Mouse (Mus musculus): ENCODE measurements around the gene Olfr1324. TPM values are rescaled to one million over a fixed set of nuclear protein-coding genes. Genes with fewer than 3 reads are reported as not detected.
"Not testable (repeated sequence)": the region's sequence is repeated elsewhere in the genome, so short reads cannot be mapped to it uniquely, and the experiment has no call there.

Olfr1324 gene
- not detected in 2 replicates for polyA plus RNA-seq (2015; fragmentation: Nextera tagmentation; extraction: Ambion mirVana)

GRCm38 (mm10) chrX:50428398-50428797 lies at the start of gene Olfr1324:
Olfr1324 (minus strand) TSS chrX:50428498.
- H3K9me3 ChIP-seq (ENCODE audit: low read length) = no peaks in the 10 kb centered on the region
- H3K9ac ChIP-seq (replicated peaks; ENCODE audit: low read length) = no peak within 1 kb of the TSS
- no peaks in the 10 kb centered on the region for H3K4me1 ChIP-seq (ENCODE audit: insufficient read depth, low read length)
- no peak for ATAC-seq (ENCODE audit: low FRiP score, low TSS enrichment)
- no peaks in the 10 kb centered on the region for H3K27me3 ChIP-seq (ENCODE audit: insufficient read depth, low read length)
- H3K4me2 ChIP-seq (replicated peaks; ENCODE audit: low read depth, low read length) = no peak within 1 kb of the TSS
- no peaks in the 10 kb centered on the region for H3K36me3 ChIP-seq (ENCODE audit: insufficient read depth, low read length)
- WGBS = 97% methylated on average over 1 of the region's 1 CpGs
- H3K4me3 ChIP-seq (ENCODE audit: low read length) = no peak within 1 kb of the TSS
- no peak within 1 kb of the TSS for H3K27ac ChIP-seq (ENCODE audit: low read length)

GRCm38 (mm10) chrX:50470341-50470740 lies 42.0 kb upstream of the Olfr1324 start:
- not testable (repeated sequence) for H3K4me1 ChIP-seq (ENCODE audit: insufficient read depth, low read length); H3K27ac ChIP-seq (ENCODE audit: low read length); ATAC-seq (ENCODE audit: low FRiP score, low TSS enrichment); H3K4me2 ChIP-seq (replicated peaks; ENCODE audit: low read depth, low read length); H3K4me3 ChIP-seq (ENCODE audit: low read length); H3K36me3 ChIP-seq (ENCODE audit: insufficient read depth, low read length); H3K9ac ChIP-seq (replicated peaks; ENCODE audit: low read length); H3K27me3 ChIP-seq (ENCODE audit: insufficient read depth, low read length); H3K9me3 ChIP-seq (ENCODE audit: low read length)
- 67% methylated on average over 6 of the region's 6 CpGs for WGBS

GRCm38 (mm10) chrX:50456136-50456535 lies 27.8 kb upstream of the Olfr1324 start:
- no peak overlapping the region for H3K9ac ChIP-seq (replicated peaks; ENCODE audit: low read length)
- no peak overlapping the region for H3K27ac ChIP-seq (ENCODE audit: low read length)
- no peaks in the 10 kb centered on the region for H3K27me3 ChIP-seq (ENCODE audit: insufficient read depth, low read length)
- H3K4me3 ChIP-seq (ENCODE audit: low read length) = no peak overlapping the region
- H3K4me2 ChIP-seq (replicated peaks; ENCODE audit: low read depth, low read length) = no peak overlapping the region
- H3K4me1 ChIP-seq (ENCODE audit: insufficient read depth, low read length) = no peaks in the 10 kb centered on the region
- H3K9me3 ChIP-seq (ENCODE audit: low read length) = no peaks in the 10 kb centered on the region
- whole genome bisulfite sequencing = no CpG with 5 or more reads among the region's 1 CpGs
- H3K36me3 ChIP-seq (ENCODE audit: insufficient read depth, low read length) = no peaks in the 10 kb centered on the region
- ATAC-seq (ENCODE audit: low FRiP score, low TSS enrichment) = no peak

- H3K4me2 ChIP-seq (replicated peaks; ENCODE audit: low read depth, low read length) = no peak overlapping the region
- H3K36me3 ChIP-seq (ENCODE audit: insufficient read depth, low read length) = no peaks in the 10 kb centered on the region
- H3K9me3 ChIP-seq (ENCODE audit: low read length) = no peaks in the 10 kb centered on the region
- no peak for ATAC-seq (ENCODE audit: low FRiP score, low TSS enrichment)
- no peaks in the 10 kb centered on the region for H3K4me1 ChIP-seq (ENCODE audit: insufficient read depth, low read length)
- 89% methylated on average over 1 of the region's 1 CpGs for WGBS
- H3K27me3 ChIP-seq (ENCODE audit: insufficient read depth, low read length) = no peaks in the 10 kb centered on the region; the same call in 1 of the 2 replicates
- H3K27ac ChIP-seq (ENCODE audit: low read length) = no peak overlapping the region
- H3K9ac ChIP-seq (replicated peaks; ENCODE audit: low read length) = no peak overlapping the region
- H3K4me3 ChIP-seq (ENCODE audit: low read length) = no peak overlapping the region
These were observed 15.1 kb upstream of the Olfr1324 start for GRCm38 (mm10) chrX:50443352-50443751.

- Histone ChIP-seq H3K4me3 (ENCODE audit: low read length) (no peak overlapping the region), H3K36me3 (ENCODE audit: insufficient read depth, low read length) (no peaks in the 10 kb centered on the region), H3K9ac (replicated peaks; ENCODE audit: low read length) (no peak overlapping the region), H3K4me2 (replicated peaks; ENCODE audit: low read depth, low read length) (no peak overlapping the region), H3K27me3 (ENCODE audit: insufficient read depth, low read length) (no peaks in the 10 kb centered on the region; the same call in 1 of the 2 replicates), H3K27ac (ENCODE audit: low read length) (no peak overlapping the region), H3K9me3 (ENCODE audit: low read length) (no peaks in the 10 kb centered on the region), H3K4me1 (ENCODE audit: insufficient read depth, low read length) (no peaks in the 10 kb centered on the region)
- WGBS = 86% methylated on average over 1 of the region's 1 CpGs
- ATAC-seq (ENCODE audit: low FRiP score, low TSS enrichment) = no peak
These were observed 14.4 kb upstream of the Olfr1324 start for GRCm38 (mm10) chrX:50442696-50443095.

GRCm38 (mm10) chrX:50432499-50432898 lies 4.2 kb upstream of the Olfr1324 start:
- Histone ChIP-seq H3K36me3 (ENCODE audit: insufficient read depth, low read length) (no peaks in the 10 kb centered on the region), H3K4me3 (ENCODE audit: low read length) (no peak overlapping the region), H3K9ac (replicated peaks; ENCODE audit: low read length) (no peak overlapping the region), H3K27ac (ENCODE audit: low read length) (no peak overlapping the region), H3K4me2 (replicated peaks; ENCODE audit: low read depth, low read length) (no peak overlapping the region), H3K4me1 (ENCODE audit: insufficient read depth, low read length) (no peaks in the 10 kb centered on the region), H3K9me3 (ENCODE audit: low read length) (no peaks in the 10 kb centered on the region), H3K27me3 (ENCODE audit: insufficient read depth, low read length) (no peaks in the 10 kb centered on the region)
- 84% methylated on average over 2 of the region's 2 CpGs for WGBS
- no peak for ATAC-seq (ENCODE audit: low FRiP score, low TSS enrichment)

GRCm38 (mm10) chrX:50427712-50428328 lies 478 bp downstream of the Olfr1324 start:
- 65% methylated on average over 2 of the region's 2 CpGs for WGBS
- no peak for ATAC-seq (ENCODE audit: low FRiP score, low TSS enrichment)

GRCm38 (mm10) chrX:50425899-50426436 lies 2.3 kb downstream of the Olfr1324 start:
- H3K27ac ChIP-seq (ENCODE audit: low read length) = no peak overlapping the region
- no peak for ATAC-seq (ENCODE audit: low FRiP score, low TSS enrichment)
- no peak overlapping the region for H3K4me3 ChIP-seq (ENCODE audit: low read length)
- no peak overlapping the region for H3K9ac ChIP-seq (replicated peaks; ENCODE audit: low read length)
- 88% methylated on average over 3 of the region's 3 CpGs for WGBS
- H3K9me3 ChIP-seq (ENCODE audit: low read length) = no peaks in the 10 kb centered on the region
- no peaks in the 10 kb centered on the region for H3K27me3 ChIP-seq (ENCODE audit: insufficient read depth, low read length)
- no peak overlapping the region for H3K4me2 ChIP-seq (replicated peaks; ENCODE audit: low read depth, low read length)
- no peaks in the 10 kb centered on the region for H3K36me3 ChIP-seq (ENCODE audit: insufficient read depth, low read length)
- H3K4me1 ChIP-seq (ENCODE audit: insufficient read depth, low read length) = no peaks in the 10 kb centered on the region

More at GRCm38 (mm10) chrX:50427712-50428328, 478 bp downstream of the Olfr1324 start:
- Histone ChIP-seq H3K4me2 (replicated peaks; ENCODE audit: low read depth, low read length) (no peak overlapping the region), H3K36me3 (ENCODE audit: insufficient read depth, low read length) (no peaks in the 10 kb centered on the region), H3K27ac (ENCODE audit: low read length) (no peak overlapping the region), H3K27me3 (ENCODE audit: insufficient read depth, low read length) (no peaks in the 10 kb centered on the region), H3K9me3 (ENCODE audit: low read length) (no peaks in the 10 kb centered on the region), H3K4me1 (ENCODE audit: insufficient read depth, low read length) (no peaks in the 10 kb centered on the region), H3K4me3 (ENCODE audit: low read length) (no peak overlapping the region), H3K9ac (replicated peaks; ENCODE audit: low read length) (no peak overlapping the region)

- H3K4me3 ChIP-seq (ENCODE audit: low read length); H3K9me3 ChIP-seq (ENCODE audit: low read length); H3K9ac ChIP-seq (replicated peaks; ENCODE audit: low read length); H3K36me3 ChIP-seq (ENCODE audit: insufficient read depth, low read length); H3K27me3 ChIP-seq (ENCODE audit: insufficient read depth, low read length); ATAC-seq (ENCODE audit: low FRiP score, low TSS enrichment); H3K4me2 ChIP-seq (replicated peaks; ENCODE audit: low read depth, low read length); H3K27ac ChIP-seq (ENCODE audit: low read length); H3K4me1 ChIP-seq (ENCODE audit: insufficient read depth, low read length): not testable (repeated sequence)
- WGBS = 88% methylated on average over 8 of the region's 8 CpGs
These were observed 17.9 kb downstream of the Olfr1324 start for GRCm38 (mm10) chrX:50410361-50410760.

GRCm38 (mm10) chrX:50390616-50391015 lies 37.7 kb downstream of the Olfr1324 start:
- H3K4me2 ChIP-seq (replicated peaks; ENCODE audit: low read depth, low read length); ATAC-seq (ENCODE audit: low FRiP score, low TSS enrichment); H3K36me3 ChIP-seq (ENCODE audit: insufficient read depth, low read length); H3K4me3 ChIP-seq (ENCODE audit: low read length); H3K4me1 ChIP-seq (ENCODE audit: insufficient read depth, low read length); H3K27ac ChIP-seq (ENCODE audit: low read length); H3K9me3 ChIP-seq (ENCODE audit: low read length); H3K9ac ChIP-seq (replicated peaks; ENCODE audit: low read length); H3K27me3 ChIP-seq (ENCODE audit: insufficient read depth, low read length): not testable (repeated sequence)
- WGBS = 76% methylated on average over 4 of the region's 4 CpGs
